Mouse (Mus musculus): ENCODE measurements around the gene Hc. TPM values are rescaled to one million over a fixed set of nuclear protein-coding genes. Genes with fewer than 3 reads are reported as not detected.

Hc gene
- total RNA-seq, 2 experiments from 2014 or later: 0.40 TPM; not detected in 1

GRCm38 (mm10) chr2:34982096-34982724 lies 79.0 kb downstream of the Hc start:
- DNase-seq (ENCODE audit: extremely low spot score in 1 of 2, low spot score in 1 of 2): no peak

GRCm38 (mm10) chr2:34979459-34980011 lies 81.7 kb downstream of the Hc start:
- no peak for DNase-seq (ENCODE audit: extremely low spot score in 1 of 2, low spot score in 1 of 2)

GRCm38 (mm10) chr2:34978226-34978625 lies 83.0 kb downstream of the Hc start:
- DNase-seq (ENCODE audit: extremely low spot score in 1 of 2, low spot score in 1 of 2): no peak

GRCm38 (mm10) chr2:34976945-34977658 lies 84.1 kb downstream of the Hc start:
- no peak for DNase-seq (ENCODE audit: extremely low spot score in 1 of 2, low spot score in 1 of 2)

- DNase-seq (ENCODE audit: extremely low spot score in 1 of 2, low spot score in 1 of 2): no peak
Observed at GRCm38 (mm10) chr2:34976447-34976846, 84.8 kb downstream of the Hc start.

GRCm38 (mm10) chr2:34973087-34973486 lies 88.2 kb downstream of the Hc start:
- DNase-seq (ENCODE audit: extremely low spot score in 1 of 2, low spot score in 1 of 2): no peak

GRCm38 (mm10) chr2:34971080-34971888 lies 90.0 kb downstream of the Hc start:
- no peak for DNase-seq (ENCODE audit: extremely low spot score in 1 of 2, low spot score in 1 of 2)

- peak; percentile 45 to 81 for DNase-seq (ENCODE audit: extremely low spot score in 1 of 2, low spot score in 1 of 2)
Observed at GRCm38 (mm10) chr2:34970092-34970750, 91.0 kb downstream of the Hc start.

- DNase-seq (ENCODE audit: extremely low spot score in 1 of 2, low spot score in 1 of 2): no peak
Observed at GRCm38 (mm10) chr2:34969166-34969565, 92.1 kb downstream of the Hc start.

- no peak for DNase-seq (ENCODE audit: extremely low spot score in 1 of 2, low spot score in 1 of 2)
Observed at GRCm38 (mm10) chr2:34966243-34966934, 94.8 kb downstream of the Hc start.

GRCm38 (mm10) chr2:34965806-34966205 lies 95.4 kb downstream of the Hc start:
- no peak for DNase-seq (ENCODE audit: extremely low spot score in 1 of 2, low spot score in 1 of 2)

GRCm38 (mm10) chr2:34965293-34965692 lies 95.9 kb downstream of the Hc start:
- no peak for DNase-seq (ENCODE audit: extremely low spot score in 1 of 2, low spot score in 1 of 2)

GRCm38 (mm10) chr2:34964651-34965050 lies 96.6 kb downstream of the Hc start:
- DNase-seq (ENCODE audit: extremely low spot score in 1 of 2, low spot score in 1 of 2): no peak

GRCm38 (mm10) chr2:34964230-34964629 lies 97.0 kb downstream of the Hc start:
- DNase-seq (ENCODE audit: extremely low spot score in 1 of 2, low spot score in 1 of 2): no peak

- no peak for DNase-seq (ENCODE audit: extremely low spot score in 1 of 2, low spot score in 1 of 2)
Observed at GRCm38 (mm10) chr2:34963371-34963956, 97.8 kb downstream of the Hc start.

GRCm38 (mm10) chr2:34962893-34963292 lies 98.3 kb downstream of the Hc start:
- no peak for DNase-seq (ENCODE audit: extremely low spot score in 1 of 2, low spot score in 1 of 2)

- DNase-seq (ENCODE audit: extremely low spot score in 1 of 2, low spot score in 1 of 2): no peak
Observed at GRCm38 (mm10) chr2:34962211-34962610, 99.0 kb downstream of the Hc start.

- no peak for DNase-seq (ENCODE audit: extremely low spot score in 1 of 2, low spot score in 1 of 2)
Observed at GRCm38 (mm10) chr2:34961481-34962036, 99.7 kb downstream of the Hc start, which contains the start of gene Traf1. TSS of gene Traf1 (minus strand) at chr2:34961772.

GRCm38 (mm10) chr2:34960966-34961365 lies 100.3 kb downstream of the Hc start:
- no peak for DNase-seq (ENCODE audit: extremely low spot score in 1 of 2, low spot score in 1 of 2)
